Mouse (Mus musculus): Measurements from ENCODE around the gene Defb45.

Gene Defb45

GRCm38 (mm10) chr2:152599299-152599698 is at the start of gene Defb45:
TSS of gene Defb45 (minus strand) at chr2:152599399.
- DNase-seq (ENCODE audit: extremely low spot score, low read depth, low spot score): no peak

- no peak for DNase-seq (ENCODE audit: extremely low spot score, low read depth, low spot score)
These were observed 40.4 kb upstream of the Defb45 start for GRCm38 (mm10) chr2:152639406-152640113.

GRCm38 (mm10) chr2:152638865-152639264 is 39.7 kb upstream of the Defb45 start:
- DNase-seq (ENCODE audit: extremely low spot score, low read depth, low spot score): no peak

GRCm38 (mm10) chr2:152637381-152637780 is 38.2 kb upstream of the Defb45 start:
- no peak for DNase-seq (ENCODE audit: extremely low spot score, low read depth, low spot score)

GRCm38 (mm10) chr2:152637006-152637322 is 37.8 kb upstream of the Defb45 start:
- DNase-seq (ENCODE audit: extremely low spot score, low read depth, low spot score): no peak

GRCm38 (mm10) chr2:152636246-152637005 is 37.2 kb upstream of the Defb45 start:
- no peak for DNase-seq (ENCODE audit: extremely low spot score, low read depth, low spot score)

- DNase-seq (ENCODE audit: extremely low spot score, low read depth, low spot score): no peak
These were observed 35.1 kb upstream of the Defb45 start for GRCm38 (mm10) chr2:152634311-152634710.

GRCm38 (mm10) chr2:152633334-152633733 is 34.1 kb upstream of the Defb45 start:
- no peak for DNase-seq (ENCODE audit: extremely low spot score, low read depth, low spot score)

- no peak for DNase-seq (ENCODE audit: extremely low spot score, low read depth, low spot score)
These were observed 30.7 kb upstream of the Defb45 start for GRCm38 (mm10) chr2:152629904-152630303.

GRCm38 (mm10) chr2:152629239-152629638 is 30.0 kb upstream of the Defb45 start:
- DNase-seq (ENCODE audit: extremely low spot score, low read depth, low spot score): no peak

GRCm38 (mm10) chr2:152628066-152628465 is 28.9 kb upstream of the Defb45 start:
- DNase-seq (ENCODE audit: extremely low spot score, low read depth, low spot score): no peak

GRCm38 (mm10) chr2:152626774-152627591 is 27.8 kb upstream of the Defb45 start, which contains the start of gene Rem1:
TSS of gene Rem1 (plus strand) at chr2:152626951.
- DNase-seq (ENCODE audit: extremely low spot score, low read depth, low spot score): no peak

- DNase-seq (ENCODE audit: extremely low spot score, low read depth, low spot score): no peak
These were observed 26.1 kb upstream of the Defb45 start for GRCm38 (mm10) chr2:152625256-152625655.

GRCm38 (mm10) chr2:152624566-152624965 is 25.4 kb upstream of the Defb45 start:
- DNase-seq (ENCODE audit: extremely low spot score, low read depth, low spot score): no peak

- no peak for DNase-seq (ENCODE audit: extremely low spot score, low read depth, low spot score)
These were observed 23.8 kb upstream of the Defb45 start, which contains the start of gene Defb25 for GRCm38 (mm10) chr2:152622953-152623352. TSS of gene Defb25 (minus strand) at chr2:152623053.

- no peak for DNase-seq (ENCODE audit: extremely low spot score, low read depth, low spot score)
These were observed 23.0 kb upstream of the Defb45 start for GRCm38 (mm10) chr2:152622151-152622550.

GRCm38 (mm10) chr2:152620367-152621134 is 21.4 kb upstream of the Defb45 start:
- DNase-seq (ENCODE audit: extremely low spot score, low read depth, low spot score): no peak

GRCm38 (mm10) chr2:152617374-152617773 is 18.2 kb upstream of the Defb45 start:
- DNase-seq (ENCODE audit: extremely low spot score, low read depth, low spot score): no peak

GRCm38 (mm10) chr2:152616470-152616869 is 17.3 kb upstream of the Defb45 start:
- no peak for DNase-seq (ENCODE audit: extremely low spot score, low read depth, low spot score)

- peak; percentile 64 for DNase-seq (ENCODE audit: extremely low spot score, low read depth, low spot score)
These were observed 16.4 kb upstream of the Defb45 start for GRCm38 (mm10) chr2:152615563-152615962.

GRCm38 (mm10) chr2:152612193-152612592 is 13.0 kb upstream of the Defb45 start:
- no peak for DNase-seq (ENCODE audit: extremely low spot score, low read depth, low spot score)

Measured in hindlimb bud, embryonic 11.5 days (tissue).